Mouse (Mus musculus): ENCODE data around the gene Olfr826.
"Not testable (repeated sequence)": the region's sequence is repeated elsewhere in the genome, so short reads cannot be mapped to it uniquely, and the experiment has no call there.

Olfr826 gene

GRCm38 (mm10) chr10:130184086-130184485, at the start of gene Olfr826:
Gene Olfr826, minus strand, starts transcription at chr10:130184186.
- no peak for DNase-seq (ENCODE audit: low spot score)

- DNase-seq (ENCODE audit: low spot score): no peak
These were observed 48.1 kb upstream of the Olfr826 start for GRCm38 (mm10) chr10:130232117-130232516.

- DNase-seq (ENCODE audit: low spot score): no peak
These were observed 45.6 kb upstream of the Olfr826 start for GRCm38 (mm10) chr10:130229584-130229983.

- peak; percentile 61 for DNase-seq (ENCODE audit: low spot score)
These were observed 44.3 kb upstream of the Olfr826 start for GRCm38 (mm10) chr10:130228246-130228645.

GRCm38 (mm10) chr10:130225034-130225433, 41.0 kb upstream of the Olfr826 start:
- DNase-seq (ENCODE audit: low spot score): no peak

- no peak for DNase-seq (ENCODE audit: low spot score)
These were observed 30.3 kb upstream of the Olfr826 start, which contains the start of gene Olfr827 for GRCm38 (mm10) chr10:130214303-130214702. Gene Olfr827, minus strand, starts transcription at chr10:130214403.

- no peak for DNase-seq (ENCODE audit: low spot score)
These were observed 17.3 kb downstream of the Olfr826 start, which contains the start of gene Olfr825 for GRCm38 (mm10) chr10:130166666-130167065. Gene Olfr825, minus strand, starts transcription at chr10:130166766.

- no peak for DNase-seq (ENCODE audit: low spot score)
These were observed 18.8 kb downstream of the Olfr826 start for GRCm38 (mm10) chr10:130165196-130165595.

GRCm38 (mm10) chr10:130144121-130144520, 39.9 kb downstream of the Olfr826 start:
- DNase-seq (ENCODE audit: low spot score): no peak

GRCm38 (mm10) chr10:130142481-130142880, 41.5 kb downstream of the Olfr826 start:
- DNase-seq (ENCODE audit: low spot score): not testable (repeated sequence)

- no peak for DNase-seq (ENCODE audit: low spot score)
These were observed 49.2 kb downstream of the Olfr826 start for GRCm38 (mm10) chr10:130134811-130135210.

GRCm38 (mm10) chr10:130129900-130130299, 54.1 kb downstream of the Olfr826 start, which contains the start of gene Olfr824:
Gene Olfr824, minus strand, starts transcription at chr10:130130000.
- DNase-seq (ENCODE audit: low spot score): not testable (repeated sequence)
